Mouse (Mus musculus): ENCODE results near the gene Abtb1. TPM values are rescaled to one million over a fixed set of nuclear protein-coding genes. Genes with fewer than 3 reads are reported as not detected.
A peak's percentile ranks its signal among the peaks of the same experiment; 100 is the strongest.

The Abtb1 gene
- polyA plus RNA-seq (2012; fragmentation: generic; extraction: Trizol): 23.6 TPM

GRCm38 (mm10) chr6:88841781-88842689 lies at the start of gene Abtb1:
Gene Abtb1 (minus strand): TSS chr6:88841984.
- Histone ChIP-seq H3K4me2 (ENCODE audit: low read depth) (peak within 1 kb of the TSS; percentile 88), H3K79me2 (ENCODE audit: control insufficient read depth, insufficient read depth) (no peaks in the 10 kb centered on the region), H3K4me3 (peak within 1 kb of the TSS; percentile 55), H3ac (ENCODE audit: control insufficient read depth, insufficient read length) (peak within 1 kb of the TSS; percentile 17), H3K36me3 (ENCODE audit: control insufficient read depth, insufficient read depth) (no peaks in the 10 kb centered on the region), H3K27me3 (ENCODE audit: control insufficient read depth, insufficient read depth, insufficient read length) (no peaks in the 10 kb centered on the region)
- TF ChIP-seq MYOG (IDR thresholded peaks at IDR 0.05; ENCODE audit: control insufficient read depth in 1 of 3, insufficient read depth in 1 of 3, insufficient read length in 2 of 3, low read depth in 2 of 3) (peak in 1 of 3 experiments; percentile 35), MAX (IDR thresholded peaks at IDR 0.05; ENCODE audit: low read depth) (no peak), TCF3 (IDR thresholded peaks at IDR 0.05; ENCODE audit: insufficient read length, low read depth) (no peak), SRF (IDR thresholded peaks at IDR 0.05; ENCODE audit: control insufficient read depth, insufficient read length, low read depth) (peak; percentile 81), MYOD1 (IDR thresholded peaks at IDR 0.05; ENCODE audit: control insufficient read depth in 1 of 3, insufficient read length in 2 of 3, low read depth in 2 of 3) (no peak), POLR2AphosphoS2 (IDR thresholded peaks at IDR 0.05; ENCODE audit: insufficient read length, low read depth) (peak; percentile 28), POLR2A (IDR thresholded peaks at IDR 0.05; ENCODE audit: insufficient read length, low read depth) (peak; percentile 60)

- TF ChIP-seq REST (IDR thresholded peaks at IDR 0.05; ENCODE audit: insufficient read depth, insufficient read length): no peak
- TF ChIP-seq USF1 (IDR thresholded peaks at IDR 0.05; ENCODE audit: low read depth): no peak
- TF ChIP-seq E2F4 (IDR thresholded peaks at IDR 0.05; ENCODE audit: insufficient read depth): no peak
- no peak for TF ChIP-seq SRF (IDR thresholded peaks at IDR 0.05; ENCODE audit: control insufficient read depth, insufficient read length, low read depth)
- TF ChIP-seq TCF12 (IDR thresholded peaks at IDR 0.05; ENCODE audit: insufficient read depth, poor library complexity, severe bottlenecking): no peak
- TF ChIP-seq POLR2A (IDR thresholded peaks at IDR 0.05; ENCODE audit: insufficient read length, low read depth): no peak
- no peak for TF ChIP-seq MAX (IDR thresholded peaks at IDR 0.05; ENCODE audit: low read depth)
- Histone ChIP-seq H3ac (ENCODE audit: control insufficient read depth, insufficient read length) (no peak overlapping the region), H3K27me3 (ENCODE audit: control insufficient read depth, insufficient read depth, insufficient read length) (no peaks in the 10 kb centered on the region), H3K4me3 (no peak overlapping the region), H3K79me2 (ENCODE audit: control insufficient read depth, insufficient read depth) (no peaks in the 10 kb centered on the region), H3K36me3 (ENCODE audit: control insufficient read depth, insufficient read depth) (peaks cover 7% of the 10 kb centered on the region), H3K4me2 (ENCODE audit: low read depth) (no peak overlapping the region)
Measured at GRCm38 (mm10) chr6:88890832-88891231, 49.0 kb upstream of the Abtb1 start.

GRCm38 (mm10) chr6:88889410-88890042 lies 47.7 kb upstream of the Abtb1 start:
- Histone ChIP-seq H3K4me2 (ENCODE audit: low read depth) (no peak overlapping the region), H3K36me3 (ENCODE audit: control insufficient read depth, insufficient read depth) (peaks cover 7% of the 10 kb centered on the region), H3K4me3 (no peak overlapping the region), H3ac (ENCODE audit: control insufficient read depth, insufficient read length) (no peak overlapping the region), H3K27me3 (ENCODE audit: control insufficient read depth, insufficient read depth, insufficient read length) (no peaks in the 10 kb centered on the region), H3K79me2 (ENCODE audit: control insufficient read depth, insufficient read depth) (no peaks in the 10 kb centered on the region)
- no peak for TF ChIP-seq USF1 (IDR thresholded peaks at IDR 0.05; ENCODE audit: low read depth)
- no peak for TF ChIP-seq MYOD1 (IDR thresholded peaks at IDR 0.05; ENCODE audit: control insufficient read depth in 1 of 3, insufficient read length in 2 of 3, low read depth in 2 of 3)
- TF ChIP-seq E2F4 (IDR thresholded peaks at IDR 0.05; ENCODE audit: insufficient read depth): no peak
- no peak for TF ChIP-seq TCF3 (IDR thresholded peaks at IDR 0.05; ENCODE audit: insufficient read length, low read depth)
- no peak for TF ChIP-seq SRF (IDR thresholded peaks at IDR 0.05; ENCODE audit: control insufficient read depth, insufficient read length, low read depth)
- no peak for TF ChIP-seq POLR2AphosphoS2 (IDR thresholded peaks at IDR 0.05; ENCODE audit: insufficient read length, low read depth)
- TF ChIP-seq TCF12 (IDR thresholded peaks at IDR 0.05; ENCODE audit: insufficient read depth, poor library complexity, severe bottlenecking): no peak
- no peak for TF ChIP-seq MYOG (IDR thresholded peaks at IDR 0.05; ENCODE audit: control insufficient read depth in 1 of 3, insufficient read depth in 1 of 3, insufficient read length in 2 of 3, low read depth in 2 of 3)
- TF ChIP-seq REST (IDR thresholded peaks at IDR 0.05; ENCODE audit: insufficient read depth, insufficient read length): no peak
- TF ChIP-seq CEBPB (IDR thresholded peaks at IDR 0.05; ENCODE audit: insufficient read depth, poor library complexity, severe bottlenecking): no peak
- TF ChIP-seq MAX (IDR thresholded peaks at IDR 0.05; ENCODE audit: low read depth): no peak

GRCm38 (mm10) chr6:88886417-88886967 lies 44.7 kb upstream of the Abtb1 start:
- Histone ChIP-seq H3K4me3 (no peak overlapping the region), H3K27me3 (ENCODE audit: control insufficient read depth, insufficient read depth, insufficient read length) (no peaks in the 10 kb centered on the region)
- TF ChIP-seq E2F4 (IDR thresholded peaks at IDR 0.05; ENCODE audit: insufficient read depth) (no peak), TCF3 (IDR thresholded peaks at IDR 0.05; ENCODE audit: insufficient read length, low read depth) (peak; percentile 100), SRF (IDR thresholded peaks at IDR 0.05; ENCODE audit: control insufficient read depth, insufficient read length, low read depth) (no peak), TCF12 (IDR thresholded peaks at IDR 0.05; ENCODE audit: insufficient read depth, poor library complexity, severe bottlenecking) (peak; percentile 99), MYOD1 (IDR thresholded peaks at IDR 0.05; ENCODE audit: control insufficient read depth in 1 of 3, insufficient read length in 2 of 3, low read depth in 2 of 3) (peak; percentile 67 to 99 (median 97)), POLR2A (IDR thresholded peaks at IDR 0.05; ENCODE audit: insufficient read length, low read depth) (no peak), MYOG (IDR thresholded peaks at IDR 0.05; ENCODE audit: control insufficient read depth in 1 of 3, insufficient read depth in 1 of 3, insufficient read length in 2 of 3, low read depth in 2 of 3) (peak; percentile 68 to 99 (median 98)), MAX (IDR thresholded peaks at IDR 0.05; ENCODE audit: low read depth) (no peak), CEBPB (IDR thresholded peaks at IDR 0.05; ENCODE audit: insufficient read depth, poor library complexity, severe bottlenecking) (no peak), USF1 (IDR thresholded peaks at IDR 0.05; ENCODE audit: low read depth) (no peak)

More at GRCm38 (mm10) chr6:88886417-88886967, 44.7 kb upstream of the Abtb1 start:
- Histone ChIP-seq H3K4me2 (ENCODE audit: low read depth) (no peak overlapping the region), H3K79me2 (ENCODE audit: control insufficient read depth, insufficient read depth) (no peaks in the 10 kb centered on the region), H3K36me3 (ENCODE audit: control insufficient read depth, insufficient read depth) (peaks cover 7% of the 10 kb centered on the region), H3ac (ENCODE audit: control insufficient read depth, insufficient read length) (no peak overlapping the region)
